Mouse (Mus musculus): ENCODE results near the gene Btbd11.

The Btbd11 gene

GRCm38 (mm10) chr10:85475642-85476345, 89.2 kb downstream of the Btbd11 start:
- no peak for DNase-seq (ENCODE audit: low spot score)

DNA sequence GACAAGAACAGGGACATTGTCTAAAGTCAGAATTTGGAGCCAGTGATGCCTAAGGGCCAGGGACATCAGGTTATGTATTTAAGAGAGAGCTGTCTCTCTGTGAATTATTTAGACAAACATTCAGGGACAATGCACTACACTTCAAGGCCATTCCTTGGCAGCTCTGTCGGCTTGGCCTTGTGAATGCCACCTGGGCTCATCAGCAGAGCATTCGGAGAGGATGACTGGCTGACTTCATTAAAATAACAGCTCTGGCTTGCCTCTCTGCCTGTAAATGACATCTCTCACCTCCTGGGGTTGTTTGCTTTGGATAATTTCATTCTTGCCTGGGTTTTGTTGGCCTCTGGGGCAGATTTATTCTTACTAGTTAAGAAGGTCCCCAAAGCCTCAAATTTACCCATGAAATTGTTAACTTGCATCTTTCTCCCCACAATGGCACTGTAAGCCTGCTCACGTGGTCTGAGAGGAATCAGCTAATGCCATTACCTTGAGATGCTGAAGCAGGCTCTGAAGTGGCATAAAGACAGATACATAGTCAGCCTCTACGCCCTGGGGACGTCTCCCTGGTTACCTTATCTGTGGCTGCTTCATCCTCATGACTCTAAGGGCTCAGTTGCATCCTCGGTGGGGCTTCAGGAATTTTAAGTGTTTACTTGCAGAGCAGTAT, 93.5 kb downstream of the Btbd11 start:
- no peak for DNase-seq (ENCODE audit: low spot score)

GRCm38 (mm10) chr10:85481106-85481505, 94.5 kb downstream of the Btbd11 start:
- no peak for DNase-seq (ENCODE audit: low spot score)

GRCm38 (mm10) chr10:85482064-85482473, 95.5 kb downstream of the Btbd11 start:
- DNase-seq (ENCODE audit: low spot score): no peak

DNA sequence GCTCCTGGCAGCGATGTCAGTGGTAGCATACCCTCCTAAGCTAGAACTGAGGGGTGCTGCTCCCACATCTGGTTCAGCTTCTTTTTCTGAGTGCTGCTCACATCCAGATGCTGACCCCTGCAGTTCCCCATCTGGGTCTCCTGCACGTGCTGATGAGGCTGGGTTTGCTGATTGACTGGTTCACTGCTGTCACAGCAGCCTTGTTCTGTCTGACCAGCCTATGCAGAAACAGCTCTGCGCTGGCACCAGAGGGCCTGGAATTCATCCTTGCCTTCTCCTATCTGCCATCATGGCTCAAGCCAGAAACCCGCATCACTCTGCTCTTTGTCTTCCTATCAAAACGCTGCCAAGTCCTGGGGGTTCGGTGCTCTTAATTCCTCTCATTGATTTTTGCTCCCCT, 95.9 kb downstream of the Btbd11 start:
- DNase-seq (ENCODE audit: low spot score): no peak

- no peak for DNase-seq (ENCODE audit: low spot score)
Measured at GRCm38 (mm10) chr10:85486456-85486855, 99.8 kb downstream of the Btbd11 start.

- no peak for DNase-seq (ENCODE audit: low spot score)
Measured at GRCm38 (mm10) chr10:85492583-85492982, 106.0 kb downstream of the Btbd11 start.

- no peak for DNase-seq (ENCODE audit: low spot score)
Measured at GRCm38 (mm10) chr10:85496358-85496757, 109.7 kb downstream of the Btbd11 start.

DNA sequence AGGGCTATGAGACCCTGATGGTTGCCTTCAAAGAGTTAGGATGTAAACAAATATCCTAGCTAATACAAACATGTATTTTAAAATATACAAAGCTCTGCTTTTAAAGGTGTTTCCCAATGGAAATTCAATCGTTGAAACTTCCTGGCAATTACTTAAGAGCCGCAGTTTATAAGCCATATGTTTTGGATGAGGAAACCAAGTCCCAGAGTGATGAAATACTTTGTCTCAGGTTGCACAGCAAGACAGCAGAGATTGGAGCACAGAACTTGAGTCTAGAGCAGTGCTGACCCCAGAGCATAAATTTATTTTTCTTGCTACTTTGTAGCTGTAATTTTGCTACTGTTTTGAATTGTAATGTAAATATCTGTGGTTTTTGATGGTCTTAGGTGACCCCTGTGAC, 110.4 kb downstream of the Btbd11 start:
- no peak for DNase-seq (ENCODE audit: low spot score)

- DNase-seq (ENCODE audit: low spot score): no peak
Measured at GRCm38 (mm10) chr10:85497931-85498330, 111.3 kb downstream of the Btbd11 start.

GRCm38 (mm10) chr10:85500573-85501155, 114.0 kb downstream of the Btbd11 start:
- no peak for DNase-seq (ENCODE audit: low spot score)

GRCm38 (mm10) chr10:85501966-85502566, 115.5 kb downstream of the Btbd11 start:
- no peak for DNase-seq (ENCODE audit: low spot score)

DNA sequence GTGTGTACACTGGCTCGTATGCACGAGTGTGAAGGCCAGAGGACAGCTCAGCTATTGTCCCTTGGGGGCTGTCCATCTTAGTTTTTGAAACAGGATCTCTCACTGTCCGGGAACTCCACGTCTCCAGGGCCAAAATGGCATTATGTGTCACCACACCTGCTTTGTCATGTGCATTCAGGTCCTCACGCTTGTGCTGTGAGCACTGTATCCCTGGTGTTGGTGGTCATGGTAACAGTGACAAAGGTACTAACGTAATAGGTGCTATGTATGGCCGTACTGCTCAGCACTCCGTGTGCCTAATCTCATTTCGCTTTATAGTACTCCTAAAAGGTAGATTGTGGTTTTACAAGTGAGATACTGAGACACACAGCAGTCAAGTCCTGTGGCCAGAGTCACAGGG, 116.0 kb downstream of the Btbd11 start:
- DNase-seq (ENCODE audit: low spot score): no peak

- DNase-seq (ENCODE audit: low spot score): no peak
Measured at GRCm38 (mm10) chr10:85503453-85503852, 116.8 kb downstream of the Btbd11 start.

- DNase-seq (ENCODE audit: low spot score): no peak
Measured at GRCm38 (mm10) chr10:85507270-85508050, 120.8 kb downstream of the Btbd11 start.

- DNase-seq (ENCODE audit: low spot score): no peak
Measured at GRCm38 (mm10) chr10:85508193-85508794, 121.7 kb downstream of the Btbd11 start.

DNA sequence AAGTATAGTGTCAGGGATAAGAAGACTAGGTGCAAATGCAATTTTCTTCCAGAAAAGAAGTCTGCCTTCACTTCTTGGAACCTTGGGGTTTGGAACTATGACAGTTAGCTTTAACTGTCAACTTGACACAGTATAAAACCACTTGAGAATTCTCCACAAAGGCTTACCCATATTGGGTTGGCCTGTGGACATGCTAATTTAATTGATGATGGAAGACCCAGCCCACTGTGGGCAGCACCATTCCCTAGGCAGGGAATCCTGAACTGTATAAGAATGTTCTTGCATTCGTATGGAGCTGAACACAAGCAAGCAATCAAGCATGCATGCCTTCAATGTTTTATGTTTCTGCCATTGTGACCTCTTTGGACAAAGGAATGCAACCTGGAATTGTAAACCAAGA, 122.4 kb downstream of the Btbd11 start:
- DNase-seq (ENCODE audit: low spot score): no peak

GRCm38 (mm10) chr10:85510329-85510728, 123.7 kb downstream of the Btbd11 start:
- no peak for DNase-seq (ENCODE audit: low spot score)

DNA sequence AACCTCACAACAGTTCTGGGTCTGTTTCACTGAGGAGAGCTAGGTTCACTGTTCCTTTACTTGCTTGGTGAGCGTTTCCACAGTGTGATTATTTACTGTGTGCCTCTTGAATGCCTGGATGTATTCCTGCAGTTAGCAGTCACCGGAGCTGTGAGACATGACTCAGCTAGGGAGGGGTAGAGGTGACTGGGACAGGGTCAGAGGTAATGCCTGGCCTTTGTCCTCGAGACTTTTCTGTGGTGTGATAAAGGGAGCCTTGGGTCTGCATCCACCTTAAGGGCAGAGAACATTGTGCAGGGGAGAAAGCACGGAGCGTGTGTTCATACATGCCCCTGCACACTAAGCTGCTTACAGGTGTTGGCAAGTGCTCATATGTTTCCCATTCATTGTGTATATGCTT, 126.2 kb downstream of the Btbd11 start:
- no peak for DNase-seq (ENCODE audit: low spot score)

- DNase-seq (ENCODE audit: low spot score): no peak
Measured at GRCm38 (mm10) chr10:85517223-85518110, 130.9 kb downstream of the Btbd11 start.

- no peak for DNase-seq (ENCODE audit: low spot score)
Measured at GRCm38 (mm10) chr10:85518111-85518409, 131.4 kb downstream of the Btbd11 start.

Measured in spleen, adult 12 weeks (tissue).